Mouse (Mus musculus) gastrocnemius, postnatal 14 days (tissue): ENCODE measurements around the gene Tmem54. TPM values are rescaled to one million over a fixed set of nuclear protein-coding genes. Genes with fewer than 3 reads are reported as not detected.
A peak's percentile ranks its signal among the peaks of the same experiment; 100 is the strongest.

Source experiments
- DNase-seq: peaks from one replicate; pipeline ENCODE4 v3.0.0; 2021; ENCODE audit warnings: mixed read lengths
- intact Hi-C: fragments of 180-260 bp; cut with DNase I; formaldehyde crosslinking; loops from one replicate; pipeline ENCODE4 v1.15.1; 2025; ENCODE audit warnings: low total_unique reads
- total RNA-seq, 2 experiments: library from RNA; stranded (reverse); gene quantifications; 2 replicates each; pipeline ENCODE4 v1.2.3; 2021

Tmem54 gene
- total RNA-seq, 2 experiments from 2014 or later: not detected

DNA sequence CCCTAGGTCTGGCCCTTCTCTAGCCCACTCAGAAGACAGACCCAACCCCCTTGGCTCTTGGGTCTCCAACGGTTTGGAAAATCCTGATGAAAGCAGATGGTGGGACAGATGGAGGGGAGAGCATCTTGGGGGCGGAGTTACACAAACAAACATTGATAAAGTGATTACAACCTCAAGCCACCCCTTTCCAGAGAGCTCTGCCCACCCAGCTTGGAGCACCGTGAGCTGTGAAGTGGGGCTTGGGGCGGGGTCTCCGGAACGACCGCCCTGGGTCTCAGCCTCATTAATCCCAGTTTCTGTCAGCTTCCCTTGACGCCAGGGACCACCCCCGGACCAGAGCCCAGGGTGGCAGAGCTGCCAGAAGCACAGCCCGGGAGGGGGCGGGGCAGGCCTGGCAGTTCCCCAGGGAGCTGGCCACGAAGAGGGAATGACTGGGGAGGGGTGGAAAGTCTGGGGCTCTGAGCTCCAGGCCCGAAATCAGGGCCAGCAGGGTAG, 19.4 kb downstream of the Tmem54 start:
- no peak for DNase-seq
- intact Hi-C loops: no loop called here

DNA sequence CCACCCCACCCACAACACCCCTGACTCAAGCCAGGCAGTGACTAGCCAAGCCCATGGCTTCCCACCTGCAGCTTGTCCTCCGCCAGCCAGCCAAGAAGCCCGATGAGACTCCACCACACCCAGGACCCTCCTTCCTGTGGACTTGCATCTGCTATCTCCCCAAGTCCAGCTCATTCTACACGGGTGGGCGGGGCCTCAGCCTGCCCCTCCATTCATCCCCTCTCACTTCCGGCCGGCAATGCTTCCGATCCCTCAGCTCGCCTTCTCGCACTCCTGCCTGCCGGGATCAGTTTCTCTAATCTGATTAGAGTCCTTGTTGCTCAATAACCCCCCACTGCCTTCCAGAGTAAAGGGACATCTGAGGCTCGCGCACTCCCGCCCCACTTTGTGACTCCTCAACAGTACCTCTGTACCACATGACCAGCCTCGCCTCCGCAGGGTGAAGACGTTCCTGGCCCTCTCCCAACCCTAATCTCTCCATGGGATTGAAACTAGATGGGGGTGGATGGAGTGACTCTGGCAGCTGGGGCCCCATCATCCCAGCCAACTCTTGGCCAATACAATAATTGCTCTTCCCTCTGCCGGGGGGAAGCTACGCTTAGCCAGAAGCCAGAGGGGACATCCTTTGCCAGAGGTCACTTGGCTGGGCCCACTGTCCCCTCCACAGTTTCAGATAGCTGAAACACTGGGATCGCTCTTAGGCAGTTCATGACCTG, 20.5 kb downstream of the Tmem54 start:
- DNase-seq: peak; percentile 38
- intact Hi-C loops: no loop called here

GRCm38 (mm10) chr4:129128582-129129338, 23.4 kb downstream of the Tmem54 start:
- intact Hi-C loops: no loop called here
- no peak for DNase-seq

DNA sequence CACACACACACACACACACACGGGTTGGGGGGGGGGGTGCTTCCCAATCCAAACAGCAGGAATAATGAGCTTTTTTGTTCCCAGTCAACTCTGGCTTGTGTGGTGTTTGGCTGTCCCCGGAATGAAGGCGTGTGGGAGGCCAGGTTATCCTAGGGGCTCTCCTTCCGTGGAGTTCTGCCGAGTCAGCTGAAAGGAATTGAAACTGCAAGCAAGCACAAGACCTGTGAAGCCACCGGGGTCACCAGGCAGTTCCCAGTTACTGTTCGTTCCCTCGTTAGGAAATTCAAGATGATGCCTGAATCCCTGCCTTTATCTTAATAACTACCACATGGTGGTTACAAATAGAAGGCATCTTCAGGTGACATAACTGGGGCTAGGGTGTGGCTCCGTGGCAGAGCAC, 24.0 kb downstream of the Tmem54 start:
- DNase-seq: no peak
- intact Hi-C loops: no loop called here

GRCm38 (mm10) chr4:129130149-129130548, 24.8 kb downstream of the Tmem54 start:
- DNase-seq: no peak
- intact Hi-C loops: loop anchor here (10.0 kb wide), 1 partner anchor 145 kb away; no protein-coding TSS in a partner anchor

DNA sequence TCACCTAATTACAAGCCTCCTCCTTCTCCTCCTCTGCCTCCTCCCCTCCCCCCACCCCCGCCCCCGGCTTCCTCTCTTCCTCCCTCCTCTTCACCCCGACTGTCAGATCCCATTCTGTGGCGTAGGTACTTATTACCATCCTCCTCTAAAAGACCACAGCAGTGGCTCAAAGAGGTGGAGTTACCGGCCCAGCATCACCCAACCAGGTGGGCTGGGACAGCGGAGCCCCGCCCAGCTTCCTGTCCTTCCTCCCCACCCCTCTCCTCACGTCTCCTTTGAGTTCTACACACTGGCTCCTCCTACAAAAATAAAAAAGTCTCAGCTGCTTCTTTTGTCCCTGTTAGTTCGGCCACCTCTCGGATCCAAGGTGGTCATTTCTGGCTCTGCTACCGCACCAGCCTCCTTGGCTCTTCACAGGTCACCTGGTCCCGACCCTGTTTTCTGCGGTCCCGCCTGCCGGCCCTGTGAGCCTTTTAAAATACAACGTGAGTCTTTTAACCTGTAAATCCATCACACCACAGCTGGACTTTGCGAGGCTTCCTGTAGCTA, 25.5 kb downstream of the Tmem54 start:
- intact Hi-C loops: loop anchor here (10.0 kb wide), 1 partner anchor 144 kb away; no protein-coding TSS in a partner anchor
- DNase-seq: no peak

DNA sequence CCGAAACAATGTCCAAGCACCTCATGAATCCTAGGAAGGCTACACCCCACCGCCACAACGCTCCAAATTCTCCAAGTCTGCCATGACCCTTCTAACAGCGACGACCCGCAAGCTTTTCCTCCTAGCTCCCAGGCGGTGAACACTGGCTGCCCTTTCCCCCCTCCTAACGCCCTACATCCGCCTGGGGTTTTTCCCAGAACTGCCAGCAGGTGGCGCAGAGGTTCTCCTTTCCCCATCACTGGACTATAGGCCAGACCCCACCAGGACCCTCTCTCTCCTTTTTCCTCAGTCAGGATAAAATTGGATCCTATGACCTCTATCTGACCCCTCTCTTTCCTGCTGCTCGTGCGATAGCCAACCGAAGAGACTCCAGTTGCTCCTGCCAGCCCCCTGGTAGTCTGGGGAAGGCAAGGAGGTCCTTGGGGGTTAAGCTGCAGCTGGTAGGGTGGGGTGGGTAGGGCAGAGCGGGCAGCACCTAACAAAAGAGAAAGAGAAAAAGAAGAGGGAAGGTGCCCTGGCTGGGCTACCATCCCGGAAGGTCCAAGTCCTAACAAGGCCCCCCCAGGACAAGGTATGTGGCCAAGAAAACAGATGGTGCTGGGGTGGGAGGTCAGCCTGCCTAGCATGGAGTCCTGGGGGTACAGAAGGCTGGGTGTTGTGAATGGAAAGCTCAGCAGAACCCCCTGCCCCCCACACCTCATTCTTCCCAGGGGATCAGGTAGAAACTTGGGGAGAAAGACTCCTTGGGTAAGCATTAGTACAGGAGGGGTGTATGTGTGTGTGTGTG, 29.6 kb downstream of the Tmem54 start:
- intact Hi-C loops: loop anchor here (5.0 to 10.0 kb wide), 2 partner anchors 37 to 140 kb away; no protein-coding TSS in a partner anchor
- DNase-seq: peak; percentile 77

GRCm38 (mm10) chr4:129135637-129136036, 30.3 kb downstream of the Tmem54 start:
- no peak for DNase-seq
- intact Hi-C loops: loop anchor here (5.0 to 10.0 kb wide), 2 partner anchors 37 to 139 kb away; no protein-coding TSS in a partner anchor

DNA sequence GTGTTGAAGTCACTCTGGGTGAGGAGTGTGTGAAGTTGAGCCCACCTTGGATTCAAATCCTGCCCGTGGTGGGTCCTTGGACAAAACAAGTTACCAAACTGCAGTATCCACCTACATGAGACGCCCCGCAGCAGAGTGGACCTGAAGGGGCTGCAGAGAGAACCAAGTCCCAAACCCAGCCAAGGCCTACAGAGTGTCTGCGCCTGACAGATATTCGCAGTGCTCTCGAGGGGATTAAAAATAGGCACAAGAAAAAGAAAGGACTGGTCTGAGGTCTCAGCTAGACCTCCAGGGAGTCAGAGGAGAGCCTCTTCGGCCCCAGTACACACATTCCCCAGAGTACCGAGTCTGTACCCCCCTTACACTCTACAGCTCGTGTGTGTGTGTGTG, 30.8 kb downstream of the Tmem54 start:
- no peak for DNase-seq
- intact Hi-C loops: loop anchor here (5.0 to 10.0 kb wide), 2 partner anchors 36 to 139 kb away; no protein-coding TSS in a partner anchor

GRCm38 (mm10) chr4:129136579-129137391, 31.4 kb downstream of the Tmem54 start, which contains the start of gene Fndc5:
Gene Fndc5, plus strand, starts transcription at chr4:129136999.
- intact Hi-C loops: loop anchor here (5.0 to 10.0 kb wide), 2 partner anchors 36 to 138 kb away; no protein-coding TSS in a partner anchor
- DNase-seq: no peak

DNA sequence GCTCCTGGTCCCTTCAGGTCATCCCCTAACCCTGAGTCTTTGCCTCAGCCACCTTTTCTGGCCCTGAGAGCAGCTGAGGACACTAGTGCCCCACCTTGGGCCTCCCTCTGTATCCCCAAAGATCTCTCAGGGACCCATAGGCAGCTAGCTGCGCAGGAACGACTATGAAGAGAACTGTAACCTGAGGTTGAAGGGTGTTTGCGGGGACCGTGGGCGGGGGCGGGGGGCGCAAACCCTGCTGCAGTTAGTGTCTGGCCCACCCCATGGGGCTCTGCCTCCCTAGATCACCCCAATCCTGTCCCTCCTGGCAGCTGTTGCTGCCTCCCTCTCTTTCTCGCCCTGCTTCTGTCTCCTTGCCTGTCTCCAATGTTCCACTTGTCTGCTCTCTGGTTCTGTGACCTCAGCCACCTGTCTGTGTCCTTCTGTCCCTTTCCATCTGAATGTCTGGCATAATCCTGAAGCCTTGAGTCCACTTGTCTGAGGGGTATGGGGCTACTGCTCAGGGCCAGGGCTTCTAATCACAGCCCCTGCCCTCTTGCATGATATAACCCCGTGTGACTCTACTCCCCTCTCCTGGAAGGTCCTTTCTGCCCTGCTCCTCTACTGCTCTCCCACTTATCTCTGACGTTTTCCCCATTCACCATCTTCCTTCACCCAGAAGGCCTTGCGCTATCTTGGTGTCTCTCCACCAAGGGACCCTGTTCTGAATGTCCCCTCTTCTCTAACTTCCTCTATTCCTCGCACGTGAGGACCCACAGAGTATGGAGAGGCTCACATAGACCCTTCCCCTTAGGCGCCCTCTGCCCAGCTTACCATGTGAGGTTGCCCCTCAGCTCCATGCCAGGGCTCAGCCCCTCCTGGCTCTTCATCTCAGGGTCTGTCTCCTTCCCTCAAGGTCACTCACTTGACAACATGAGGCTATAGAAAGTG, 32.3 kb downstream of the Tmem54 start:
- intact Hi-C loops: loop anchor here (5.0 to 10.0 kb wide), 2 partner anchors 35 to 137 kb away; no protein-coding TSS in a partner anchor
- no peak for DNase-seq

- intact Hi-C loops: loop anchor here (5.0 to 10.0 kb wide), 2 partner anchors 33 to 135 kb away; no protein-coding TSS in a partner anchor
- DNase-seq: no peak
Measured at GRCm38 (mm10) chr4:129139642-129140041, 34.3 kb downstream of the Tmem54 start.

- no peak for DNase-seq
- intact Hi-C loops: no loop called here
Measured at GRCm38 (mm10) chr4:129140808-129141207, 35.5 kb downstream of the Tmem54 start.

DNA sequence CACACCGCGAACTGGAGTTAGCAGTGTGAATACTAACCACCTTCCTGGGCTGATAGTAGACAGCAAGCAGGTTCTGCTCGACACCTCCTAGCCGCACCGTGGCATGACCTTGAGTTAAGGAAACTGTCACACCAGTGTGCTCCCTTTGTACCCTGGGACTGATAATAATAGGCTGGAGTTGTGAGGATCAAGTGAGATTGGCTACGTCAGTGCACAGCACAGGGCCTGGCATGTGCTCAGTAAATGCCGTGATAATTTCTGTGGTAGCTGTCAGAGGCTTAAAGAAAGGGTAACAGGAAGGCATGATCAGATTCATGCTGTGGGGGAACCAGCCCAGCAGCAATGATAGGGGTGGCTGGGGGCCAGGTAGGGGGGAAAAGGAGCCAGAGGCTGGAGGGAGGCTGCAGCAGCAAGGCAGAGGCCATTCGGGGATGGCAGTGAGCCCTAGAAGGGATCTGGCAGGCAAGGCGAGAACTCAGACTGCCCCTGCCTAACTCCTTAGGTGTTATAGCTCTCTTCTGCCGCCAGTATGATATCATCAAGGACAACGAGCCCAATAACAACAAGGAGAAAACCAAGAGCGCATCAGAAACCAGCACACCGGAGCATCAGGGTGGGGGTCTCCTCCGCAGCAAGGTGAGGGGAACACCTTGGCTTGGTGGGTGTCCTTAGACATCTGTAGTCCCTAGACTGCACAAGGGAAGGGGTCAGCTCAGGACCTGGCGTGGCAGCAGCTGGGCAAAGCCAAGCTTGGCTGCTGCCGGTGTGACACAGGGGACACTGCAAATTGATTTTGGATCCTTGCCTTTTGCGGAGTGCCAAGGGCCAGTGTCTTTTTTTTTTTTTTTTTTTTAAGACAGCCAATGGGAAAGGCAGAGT, 36.5 kb downstream of the Tmem54 start:
- intact Hi-C loops: no loop called here
- DNase-seq: peak; percentile 50

DNA sequence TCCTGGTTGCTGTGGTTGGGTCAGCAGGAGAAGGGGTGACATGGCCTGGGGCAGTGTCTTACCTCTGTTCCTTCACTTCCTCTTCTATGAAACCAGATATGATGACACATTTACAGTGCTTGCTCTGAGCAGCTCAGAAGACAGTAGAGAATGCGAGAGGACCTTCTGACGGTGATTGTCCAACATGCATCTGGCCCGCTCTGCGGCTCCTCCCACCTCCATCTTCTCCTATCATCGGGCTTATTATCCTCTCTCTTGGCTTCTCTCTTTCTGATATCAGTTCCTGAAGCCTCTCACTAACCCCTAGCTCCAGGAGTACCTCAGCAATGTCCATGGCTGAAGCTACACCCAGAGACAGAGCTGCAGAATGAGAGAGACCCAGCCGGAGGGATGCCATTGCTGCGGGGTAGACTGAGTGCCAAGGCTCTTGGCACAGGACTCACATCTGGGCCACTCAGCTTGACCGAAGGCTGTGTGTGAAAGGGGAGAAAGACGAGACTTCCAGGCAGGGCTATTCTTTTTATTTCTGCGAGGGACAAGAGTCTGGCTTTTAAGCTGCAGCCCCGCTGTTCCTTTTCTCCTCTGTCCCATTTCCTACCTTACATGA, 37.2 kb downstream of the Tmem54 start:
- no peak for DNase-seq
- intact Hi-C loops: no loop called here

DNA sequence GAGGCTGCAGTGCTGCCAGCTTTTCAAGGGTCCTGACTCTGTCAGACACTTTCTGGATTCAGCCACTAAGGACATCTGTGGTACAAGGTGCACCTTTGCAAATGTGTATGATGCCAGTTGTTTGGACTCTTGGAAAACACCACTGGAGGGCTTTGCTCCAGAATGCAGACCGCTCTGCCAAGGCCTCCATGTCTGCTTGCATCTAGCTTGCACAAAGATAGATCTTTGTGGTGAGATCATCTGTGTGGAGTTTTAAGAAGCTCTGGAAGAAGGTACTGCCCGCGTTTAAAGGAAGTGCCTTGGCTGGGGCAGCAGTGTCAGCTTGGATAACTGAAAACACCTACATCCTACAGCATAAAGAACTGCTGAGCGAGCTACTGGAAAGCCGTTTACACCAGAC, 38.2 kb downstream of the Tmem54 start:
- intact Hi-C loops: no loop called here
- no peak for DNase-seq
